Mouse (Mus musculus) lung, embryonic 16.5 days (tissue): ENCODE measurements around the gene Pi4kb. TPM values are rescaled to one million over a fixed set of nuclear protein-coding genes. Genes with fewer than 3 reads are reported as not detected.

Experiments
- ATAC-seq: fragments of 200-750 bp; cut with Nextera tagmentation; 2 replicates; pipeline ENCODE4 v1.8.0; 2017; ENCODE audit warnings: low read depth, mild to moderate bottlenecking, moderate library complexity
- H3K27ac ChIP-seq: fragments of 300-500 bp; sonication (generic); 2 replicates; pipeline ENCODE4 v1.5.1; 2014; ENCODE audit warnings: mild to moderate bottlenecking, control low read depth, low read length
- H3K27me3 ChIP-seq: fragments of 300-500 bp; sonication (generic); 2 replicates; pipeline ENCODE4 v1.6.1; 2014; ENCODE audit warnings: low read depth, low read length, mixed read lengths; ENCODE audit not compliant: control insufficient read depth, insufficient read depth
- H3K36me3 ChIP-seq: fragments of 300-500 bp; sonication (generic); 2 replicates; pipeline ENCODE4 v1.6.1; 2014; ENCODE audit warnings: low read length; ENCODE audit not compliant: control insufficient read depth, insufficient read depth
- H3K4me1 ChIP-seq: fragments of 300-500 bp; sonication (generic); replicated peaks from 2 replicates; pipeline ENCODE4 v1.6.1; 2014; ENCODE audit warnings: low read length, mixed read lengths; ENCODE audit not compliant: control insufficient read depth, insufficient read depth
- H3K4me2 ChIP-seq: fragments of 300-500 bp; sonication (generic); 2 replicates; pipeline ENCODE4 v1.6.1; 2014; ENCODE audit warnings: low read depth, low read length, control low read depth
- H3K4me3 ChIP-seq: fragments of 300-500 bp; sonication (generic); 2 replicates; pipeline ENCODE4 v1.5.1; 2014; ENCODE audit warnings: mild to moderate bottlenecking, low read length, control low read depth
- H3K9ac ChIP-seq: fragments of 300-500 bp; sonication (generic); 2 replicates; pipeline ENCODE4 v1.6.1; 2014; ENCODE audit warnings: low read length, control low read depth
- H3K9me3 ChIP-seq: fragments of 300-500 bp; sonication (generic); 2 replicates; pipeline ENCODE4 v1.6.1; 2016; ENCODE audit warnings: low read length; ENCODE audit not compliant: control insufficient read depth
- WGBS: fragments of 180-500 bp; shearing (Covaris S2); extraction: QIAGEN DNeasy Blood & Tissue Kit; methylation state at CpG from one replicate; pipeline ENCODE4 v1.1.7; 2014; 5-methylcytosine and 5-hydroxymethylcytosine counted together
- polyA plus RNA-seq: library from polyadenylated mRNA; unstranded; fragments of >200 nt; fragmentation: Nextera tagmentation; extraction: Ambion mirVana; gene quantifications from 2 replicates; pipeline ENCODE4 v1.2.1, GENCODE M21; 2015

The Pi4kb gene
- polyA plus RNA-seq, 1 experiment from 2014 or later: 25.7 TPM

- no peaks in the 10 kb centered on the region for H3K27me3 ChIP-seq
- 57% methylated on average over 3 of the region's 3 CpGs for WGBS
- H3K9me3 ChIP-seq: no peaks in the 10 kb centered on the region
- no peak overlapping the region for H3K27ac ChIP-seq
- H3K4me1 ChIP-seq: peaks cover 7% of the 10 kb centered on the region
- no peak overlapping the region for H3K4me3 ChIP-seq
- no peak overlapping the region for H3K9ac ChIP-seq
- H3K4me2 ChIP-seq: no peak overlapping the region
- H3K36me3 ChIP-seq: peaks cover 24% of the 10 kb centered on the region
- ATAC-seq: no peak
Observed at GRCm38 (mm10) chr3:95029953-95030352, 55.4 kb downstream of the Pi4kb start.

GRCm38 (mm10) chr3:95041625-95042024, 67.1 kb downstream of the Pi4kb start:
- Histone ChIP-seq H3K4me1 (peaks cover 8% of the 10 kb centered on the region), H3K9me3 (no peaks in the 10 kb centered on the region), H3K4me2 (peak overlapping the region; percentile 74), H3K27ac (no peak overlapping the region), H3K27me3 (no peaks in the 10 kb centered on the region), H3K4me3 (peak overlapping the region; percentile 76), H3K36me3 (no peaks in the 10 kb centered on the region), H3K9ac (peak overlapping the region; percentile 89)
- WGBS: 6% methylated on average over 3 of the region's 3 CpGs
- no peak for ATAC-seq

GRCm38 (mm10) chr3:95042166-95042837, 67.8 kb downstream of the Pi4kb start, which contains the start of gene Psmd4:
Psmd4 (minus strand) TSS chr3:95042614.
- peak; percentile 99 for ATAC-seq
- Histone ChIP-seq H3K36me3 (no peaks in the 10 kb centered on the region), H3K4me3 (peak within 1 kb of the TSS; percentile 76), H3K27ac (peak within 1 kb of the TSS; percentile 86), H3K27me3 (no peaks in the 10 kb centered on the region), H3K4me2 (peak within 1 kb of the TSS; percentile 74), H3K4me1 (peaks cover 8% of the 10 kb centered on the region), H3K9me3 (no peaks in the 10 kb centered on the region), H3K9ac (peak within 1 kb of the TSS; percentile 89)
- under 1% methylated on average over 34 of the region's 36 CpGs for WGBS

- H3K9me3 ChIP-seq: no peaks in the 10 kb centered on the region
- peak overlapping the region; percentile 65 for H3K4me2 ChIP-seq
- no peaks in the 10 kb centered on the region for H3K27me3 ChIP-seq
- H3K27ac ChIP-seq: peak overlapping the region; percentile 86
- 9% methylated on average over 7 of the region's 7 CpGs for WGBS
- H3K4me3 ChIP-seq: peak overlapping the region; percentile 76
- no peaks in the 10 kb centered on the region for H3K36me3 ChIP-seq
- H3K9ac ChIP-seq: peak overlapping the region; percentile 50
- ATAC-seq: peak; percentile 63
- peaks cover 8% of the 10 kb centered on the region for H3K4me1 ChIP-seq
Observed at GRCm38 (mm10) chr3:95042838-95043229, 68.3 kb downstream of the Pi4kb start.

- ATAC-seq: no peak
- no peaks in the 10 kb centered on the region for H3K9me3 ChIP-seq
- H3K4me2 ChIP-seq: no peak overlapping the region
- no peaks in the 10 kb centered on the region for H3K27me3 ChIP-seq
- H3K4me3 ChIP-seq: no peak overlapping the region
- peaks cover 8% of the 10 kb centered on the region for H3K4me1 ChIP-seq
- H3K36me3 ChIP-seq: no peaks in the 10 kb centered on the region
- WGBS: 64% methylated on average over 6 of the region's 6 CpGs
- H3K27ac ChIP-seq: peak overlapping the region; percentile 58
- no peak overlapping the region for H3K9ac ChIP-seq
Observed at GRCm38 (mm10) chr3:95043251-95043650, 68.7 kb downstream of the Pi4kb start.

- no peaks in the 10 kb centered on the region for H3K9me3 ChIP-seq
- no peak for ATAC-seq
Observed at GRCm38 (mm10) chr3:95046462-95047057, 72.0 kb downstream of the Pi4kb start.

GRCm38 (mm10) chr3:95047914-95048313, 73.4 kb downstream of the Pi4kb start:
- Histone ChIP-seq H3K4me1 (0 out of 2 replicates have a peak, but pooled peaks cover under 1% of the 10 kb centered on the region), H3K36me3 (no peaks in the 10 kb centered on the region), H3K9me3 (no peaks in the 10 kb centered on the region), H3K4me2 (no peak overlapping the region), H3K27ac (no peak overlapping the region), H3K27me3 (no peaks in the 10 kb centered on the region), H3K4me3 (no peak overlapping the region), H3K9ac (no peak overlapping the region)
- WGBS: 52% methylated on average over 3 of the region's 3 CpGs
- no peak for ATAC-seq

More at GRCm38 (mm10) chr3:95046462-95047057, 72.0 kb downstream of the Pi4kb start:
- no peak overlapping the region for H3K4me2 ChIP-seq
- no peak overlapping the region for H3K27ac ChIP-seq
- 76% methylated on average over 11 of the region's 11 CpGs for WGBS
- no peaks in the 10 kb centered on the region for H3K27me3 ChIP-seq
- no peak overlapping the region for H3K4me3 ChIP-seq
- H3K4me1 ChIP-seq: peaks cover 4% of the 10 kb centered on the region
- no peaks in the 10 kb centered on the region for H3K36me3 ChIP-seq
- H3K9ac ChIP-seq: no peak overlapping the region

- Histone ChIP-seq H3K4me3 (no peak overlapping the region), H3K27ac (no peak overlapping the region), H3K9ac (no peak overlapping the region), H3K36me3 (peaks cover under 1% of the 10 kb centered on the region), H3K4me1 (peaks cover 12% of the 10 kb centered on the region), H3K9me3 (no peaks in the 10 kb centered on the region), H3K27me3 (no peaks in the 10 kb centered on the region), H3K4me2 (no peak overlapping the region)
- WGBS: 44% methylated on average over 1 of the region's 1 CpGs
- no peak for ATAC-seq
Observed at GRCm38 (mm10) chr3:95052959-95053358, 78.4 kb downstream of the Pi4kb start.

- ATAC-seq: peak; percentile 32; the same call in 1 of the 2 replicates
- H3K9ac ChIP-seq: no peak overlapping the region
- H3K4me1 ChIP-seq: peaks cover 12% of the 10 kb centered on the region
- 36% methylated on average over 3 of the region's 3 CpGs for WGBS
- peaks cover 4% of the 10 kb centered on the region for H3K36me3 ChIP-seq
- H3K4me2 ChIP-seq: no peak overlapping the region
- H3K27me3 ChIP-seq: no peaks in the 10 kb centered on the region
- H3K4me3 ChIP-seq: no peak overlapping the region
- no peaks in the 10 kb centered on the region for H3K9me3 ChIP-seq
- no peak overlapping the region for H3K27ac ChIP-seq
Observed at GRCm38 (mm10) chr3:95053701-95054100, 79.2 kb downstream of the Pi4kb start.
